Mouse (Mus musculus) liver, embryonic 14.5 days (tissue): Measurements from ENCODE around the gene Ube2t. TPM values are rescaled to one million over a fixed set of nuclear protein-coding genes. Genes with fewer than 3 reads are reported as not detected.

Source experiments
- ATAC-seq: fragments of 200-750 bp; cut with Nextera tagmentation; 2 replicates; pipeline ENCODE4 v1.8.0; 2017; ENCODE audit warnings: moderate number of reproducible peaks, mild to moderate bottlenecking, moderate library complexity; ENCODE audit not compliant: insufficient read depth
- DNase-seq, 3 experiments: peaks; one replicate each; pipeline ENCODE4 v3.0.0-alpha.2; 2012 to 2013; ENCODE audit warnings: low read depth in 3 of 3, low spot score in 3 of 3
- H3K27ac ChIP-seq: fragments of 300-500 bp; sonication (generic); 2 replicates; pipeline ENCODE4 v1.5.1; 2014; ENCODE audit warnings: moderate library complexity, mild to moderate bottlenecking, control low read depth, inconsistent platforms
- H3K27me3 ChIP-seq: fragments of 300-500 bp; sonication (generic); 2 replicates; pipeline ENCODE4 v1.6.1; 2014; ENCODE audit warnings: mild to moderate bottlenecking, low read length, moderate library complexity; ENCODE audit not compliant: control insufficient read depth, insufficient read depth
- H3K36me3 ChIP-seq: fragments of 300-500 bp; sonication (generic); replicated peaks from 2 replicates; pipeline ENCODE4 v1.6.1; 2014; ENCODE audit warnings: low read depth; ENCODE audit not compliant: control insufficient read depth, insufficient read depth
- H3K4me1 ChIP-seq, 2 experiments: fragments of 200-500 bp in 1 of 2; fragments of 300-500 bp in 1 of 2; sonication (generic) in 1 of 2; replicated peaks; 2 replicates each; pipeline ENCODE4 v1.6.1; 2012 to 2014; ENCODE audit warnings: antibody characterized with exemption in 1 of 2, inconsistent platforms in 1 of 2, low read length in 1 of 2; ENCODE audit not compliant: control insufficient read depth in 2 of 2, insufficient read depth in 2 of 2
- H3K4me2 ChIP-seq: fragments of 300-500 bp; sonication (generic); 2 replicates; pipeline ENCODE4 v1.6.1; 2014; ENCODE audit warnings: low read depth, mild to moderate bottlenecking, control low read depth, moderate library complexity
- H3K4me3 ChIP-seq, 2 experiments: fragments of 200-500 bp in 1 of 2; fragments of 300-500 bp in 1 of 2; sonication (generic) in 1 of 2; 2 replicates each; pipeline ENCODE4 v1.5.1; 2012 to 2014; ENCODE audit warnings: low read depth in 2 of 2, low read length in 2 of 2, mild to moderate bottlenecking in 2 of 2, control low read depth in 1 of 2, inconsistent platforms in 1 of 2, moderate library complexity in 1 of 2; ENCODE audit not compliant: insufficient read depth in 1 of 2
- H3K9ac ChIP-seq: fragments of 300-500 bp; sonication (generic); replicated peaks from 2 replicates; pipeline ENCODE4 v1.6.1; 2014; ENCODE audit warnings: mild to moderate bottlenecking, control low read depth, moderate library complexity
- H3K9me3 ChIP-seq: fragments of 300-500 bp; sonication (generic); 2 replicates; pipeline ENCODE4 v1.6.1; 2016; ENCODE audit warnings: low read length, mixed read lengths; ENCODE audit not compliant: control insufficient read depth
- CTCF ChIP-seq: IDR thresholded peaks from 2 replicates; pipeline ENCODE4 v1.5.1; 2016; ENCODE audit warnings: antibody characterized with exemption, low read depth, control low read depth
- EP300 ChIP-seq: IDR thresholded peaks from 2 replicates; pipeline ENCODE4 v1.6.1; 2016; ENCODE audit warnings: antibody characterized with exemption, low read depth
- WGBS: fragments of 180-500 bp; shearing (Covaris S2); extraction: QIAGEN DNeasy Blood & Tissue Kit; methylation state at CpG from one replicate; pipeline ENCODE4 v1.1.7; 2014; ENCODE audit not compliant: insufficient replicate concordance; 5-methylcytosine and 5-hydroxymethylcytosine counted together
- polyA plus RNA-seq, 2 experiments: library from polyadenylated mRNA; depleted of rRNA in 1 of 2; stranded (reverse) in 1 of 2; unstranded in 1 of 2; fragments of >200 nt; fragmentation: Nextera tagmentation in 1 of 2; extraction: Ambion mirVana in 1 of 2; gene quantifications; 2 replicates each; pipeline versions ENCODE4 v1.2.1 to v1.2.3; 2012 to 2014

Ube2t gene
- polyA plus RNA-seq, 2 experiments = 22.2 to 37.6 TPM

DNA sequence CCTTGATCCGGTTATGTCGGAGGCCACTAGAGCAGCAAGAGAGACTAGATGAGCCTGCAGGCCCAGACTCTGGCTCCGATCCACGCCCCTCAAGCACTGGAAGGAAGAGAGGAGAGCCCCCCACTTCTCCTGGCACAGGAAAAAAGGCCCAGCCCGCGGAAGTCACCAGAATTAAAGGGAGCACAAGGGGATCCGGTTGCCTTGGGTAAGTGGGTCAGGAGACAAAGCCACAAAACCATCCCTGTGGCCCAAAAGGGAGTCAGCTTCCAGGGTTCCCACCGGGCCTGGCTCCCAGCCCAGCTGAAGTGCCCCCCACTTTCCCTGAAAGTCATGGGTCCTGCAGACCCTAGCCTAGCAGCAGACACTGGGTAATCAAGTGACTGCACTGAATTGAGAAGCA lies 35.9 kb downstream of the Ube2t start:
- 64% methylated on average over 8 of the region's 8 CpGs for WGBS
- H3K9me3 ChIP-seq = no peaks in the 10 kb centered on the region
- no peak for TF ChIP-seq CTCF
- no peak for TF ChIP-seq EP300
- DNase-seq (no peak), ATAC-seq (no peak)
- no peaks in the 10 kb centered on the region for H3K27me3 ChIP-seq
- no peaks in the 10 kb centered on the region for H3K4me1 ChIP-seq
- no peak overlapping the region for H3K9ac ChIP-seq
- no peak overlapping the region for H3K4me2 ChIP-seq
- no peak overlapping the region for H3K27ac ChIP-seq
- H3K4me3 ChIP-seq = no peak overlapping the region
- H3K36me3 ChIP-seq = no peaks in the 10 kb centered on the region

DNA sequence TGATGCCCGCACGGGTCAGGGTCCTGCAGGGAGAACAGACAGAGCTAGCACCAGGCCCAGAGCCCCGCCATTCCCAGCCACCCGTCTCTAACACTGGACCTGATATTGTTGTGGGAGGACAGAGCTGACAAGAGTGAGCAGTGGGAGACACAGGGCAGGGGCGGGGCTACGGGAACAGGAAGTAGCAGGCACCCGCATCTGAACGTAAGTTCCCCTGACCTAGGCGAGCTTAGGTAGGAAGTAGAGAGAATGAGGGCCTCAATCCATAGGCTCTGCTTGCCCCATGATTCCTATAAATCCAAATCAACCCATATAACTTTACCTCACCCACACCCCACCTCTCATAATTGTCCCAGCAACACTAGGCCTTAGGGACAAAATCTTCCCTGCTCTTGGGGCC lies 38.2 kb downstream of the Ube2t start:
- Histone ChIP-seq H3K9me3 (no peaks in the 10 kb centered on the region), H3K4me3 (no peak overlapping the region), H3K36me3 (no peaks in the 10 kb centered on the region), H3K27ac (no peak overlapping the region), H3K4me1 (no peaks in the 10 kb centered on the region), H3K4me2 (no peak overlapping the region), H3K27me3 (no peaks in the 10 kb centered on the region), H3K9ac (no peak overlapping the region)
- no peak for TF ChIP-seq EP300
- TF ChIP-seq CTCF = no peak
- WGBS = 43% methylated on average over 9 of the region's 9 CpGs
- no peak for ATAC-seq
- DNase-seq = no peak

DNA sequence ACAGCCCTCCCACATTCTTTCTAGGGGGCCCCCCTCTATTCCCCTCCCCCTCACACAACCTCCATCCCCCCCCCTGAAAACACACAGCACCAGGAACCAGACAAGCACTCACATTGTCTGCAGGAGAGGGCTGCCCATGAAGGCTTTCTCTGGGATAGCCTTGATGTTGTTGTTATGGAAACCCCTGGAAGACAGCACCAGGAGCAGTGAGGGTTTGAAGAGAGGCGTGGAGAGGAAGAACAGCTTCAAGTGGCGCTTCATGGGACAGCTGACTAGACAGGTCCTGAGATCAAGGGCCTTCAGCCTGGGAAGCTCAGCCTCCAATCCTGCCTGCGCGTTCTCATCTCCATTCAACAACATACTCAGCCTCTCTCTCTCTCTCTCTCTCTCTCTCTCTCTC lies 41.0 kb downstream of the Ube2t start:
- WGBS = 70% methylated on average over 4 of the region's 4 CpGs
- H3K27me3 ChIP-seq = no peaks in the 10 kb centered on the region
- H3K36me3 ChIP-seq = no peaks in the 10 kb centered on the region
- H3K4me3 ChIP-seq = no peak overlapping the region
- no peaks in the 10 kb centered on the region for H3K4me1 ChIP-seq
- TF ChIP-seq EP300 (no peak), CTCF (no peak)
- no peak overlapping the region for H3K27ac ChIP-seq
- H3K9ac ChIP-seq = no peak overlapping the region
- ATAC-seq = no peak
- H3K4me2 ChIP-seq = no peak overlapping the region
- no peak for DNase-seq
- H3K9me3 ChIP-seq = no peaks in the 10 kb centered on the region

DNA sequence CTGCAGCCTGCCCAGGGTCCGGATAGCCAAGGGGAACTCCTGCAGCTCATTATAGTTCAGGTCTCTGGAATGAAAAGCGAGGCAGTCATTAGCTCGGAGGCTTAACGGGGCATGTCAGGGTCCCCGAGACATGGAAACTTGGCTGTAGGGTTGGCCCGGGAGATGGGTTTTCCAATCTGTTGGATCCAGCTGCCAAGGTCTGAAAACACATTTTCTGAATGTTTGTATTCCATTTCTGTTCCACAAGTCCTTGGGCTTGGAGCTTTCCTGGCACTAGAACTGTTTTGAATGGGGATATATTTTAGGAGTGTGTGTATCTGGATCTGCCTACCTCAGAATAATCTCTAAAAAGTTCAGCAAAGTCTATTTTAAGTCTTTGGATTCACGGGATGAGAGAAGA lies 43.3 kb downstream of the Ube2t start:
- no peaks in the 10 kb centered on the region for H3K4me1 ChIP-seq
- 64% methylated on average over 7 of the region's 7 CpGs for WGBS
- ATAC-seq = no peak

DNA sequence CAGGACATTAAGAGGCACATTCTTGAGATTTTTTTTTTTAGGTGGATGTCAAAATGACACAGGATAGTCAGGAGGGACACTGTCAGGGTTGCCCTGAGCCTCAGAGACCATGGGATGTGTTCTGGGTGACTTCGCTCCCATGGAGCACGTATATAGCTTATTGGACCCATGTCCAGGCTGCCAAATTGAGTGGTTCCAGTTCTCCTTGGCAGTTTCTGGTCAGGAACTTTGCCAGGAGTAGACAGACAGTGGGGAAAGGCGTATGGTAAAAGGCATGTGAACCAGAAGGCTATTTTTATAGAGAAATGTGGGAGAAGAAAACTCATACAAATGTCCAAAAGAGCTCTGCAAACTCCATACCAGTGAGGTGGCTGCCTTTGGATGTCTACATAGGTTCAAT lies 47.5 kb downstream of the Ube2t start:
- ATAC-seq (no peak), DNase-seq (no peak)
- H3K4me1 ChIP-seq = no peaks in the 10 kb centered on the region
- no peaks in the 10 kb centered on the region for H3K36me3 ChIP-seq
- H3K4me2 ChIP-seq = no peak overlapping the region
- WGBS = 64% methylated on average over 3 of the region's 3 CpGs
- no peaks in the 10 kb centered on the region for H3K9me3 ChIP-seq
- H3K27me3 ChIP-seq = no peaks in the 10 kb centered on the region
- H3K27ac ChIP-seq = no peak overlapping the region
- no peak overlapping the region for H3K4me3 ChIP-seq
- H3K9ac ChIP-seq = no peak overlapping the region
- TF ChIP-seq CTCF (no peak), EP300 (no peak)

More for the DNA sequence above, 43.3 kb downstream of the Ube2t start:
- no peak for DNase-seq
- Histone ChIP-seq H3K27ac (no peak overlapping the region), H3K27me3 (no peaks in the 10 kb centered on the region), H3K4me2 (no peak overlapping the region), H3K9me3 (no peaks in the 10 kb centered on the region), H3K36me3 (no peaks in the 10 kb centered on the region), H3K9ac (no peak overlapping the region), H3K4me3 (no peak overlapping the region)
- TF ChIP-seq EP300 (no peak), CTCF (no peak)

DNA sequence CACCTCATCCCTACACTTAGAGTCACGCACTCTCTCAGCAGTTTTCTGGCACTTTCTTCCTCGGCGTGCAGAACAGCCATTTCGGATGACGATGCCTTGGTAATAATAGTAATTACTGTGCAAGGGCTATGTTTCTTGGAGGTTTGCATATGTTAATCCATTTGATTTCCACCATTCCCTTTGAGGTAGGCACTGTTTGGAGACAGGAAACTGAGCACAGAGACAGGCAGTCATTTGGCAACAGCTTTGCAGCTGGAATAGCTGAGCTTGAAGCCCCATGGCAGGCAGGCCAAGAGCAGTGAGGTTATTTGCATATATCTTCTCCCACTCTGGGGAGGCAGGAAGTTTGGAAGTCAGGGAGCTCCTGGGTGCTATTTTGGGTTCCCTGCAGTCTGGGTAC lies 49.5 kb downstream of the Ube2t start:
- Histone ChIP-seq H3K36me3 (no peaks in the 10 kb centered on the region), H3K27ac (no peak overlapping the region), H3K4me3 (no peak overlapping the region), H3K9ac (no peak overlapping the region), H3K27me3 (no peaks in the 10 kb centered on the region), H3K4me2 (no peak overlapping the region), H3K9me3 (no peaks in the 10 kb centered on the region), H3K4me1 (no peaks in the 10 kb centered on the region)
- TF ChIP-seq EP300 (no peak), CTCF (no peak)
- DNase-seq = no peak
- ATAC-seq = no peak
- 80% methylated on average over 5 of the region's 5 CpGs for WGBS
